Mouse (Mus musculus) embryonic facial prominence, embryonic 13.5 days (tissue): ENCODE measurements around the gene Adra1d. TPM values are rescaled to one million over a fixed set of nuclear protein-coding genes. Genes with fewer than 3 reads are reported as not detected.

Experiments used
- ATAC-seq: fragments of 200-750 bp; cut with Nextera tagmentation; 2 replicates; pipeline ENCODE4 v1.8.0; 2017; ENCODE audit warnings: low read depth; ENCODE audit not compliant: insufficient number of reproducible peaks, insufficient read depth, low FRiP score, low TSS enrichment
- H3K27ac ChIP-seq: fragments of 300-500 bp; sonication (generic); 2 replicates; pipeline ENCODE4 v1.5.1; 2015; ENCODE audit warnings: moderate library complexity, mild to moderate bottlenecking, inconsistent platforms
- H3K27me3 ChIP-seq: fragments of 300-500 bp; sonication (generic); 2 replicates; pipeline ENCODE4 v1.6.1; 2015; ENCODE audit warnings: mild to moderate bottlenecking, inconsistent platforms
- H3K36me3 ChIP-seq: fragments of 300-500 bp; sonication (generic); 2 replicates; pipeline ENCODE4 v1.6.1; 2015; ENCODE audit warnings: mild to moderate bottlenecking, inconsistent platforms
- H3K4me1 ChIP-seq: fragments of 300-500 bp; sonication (generic); 2 replicates; pipeline ENCODE4 v1.6.1; 2015; ENCODE audit warnings: inconsistent platforms
- H3K4me2 ChIP-seq: fragments of 300-500 bp; sonication (generic); 2 replicates; pipeline ENCODE4 v1.6.1; 2015; ENCODE audit warnings: moderate library complexity, mild to moderate bottlenecking, inconsistent platforms
- H3K4me3 ChIP-seq: fragments of 300-500 bp; sonication (generic); 2 replicates; pipeline ENCODE4 v1.5.1; 2015; ENCODE audit warnings: mild to moderate bottlenecking, inconsistent platforms
- H3K9ac ChIP-seq: fragments of 300-500 bp; sonication (generic); 2 replicates; pipeline ENCODE4 v1.6.1; 2015; ENCODE audit warnings: mild to moderate bottlenecking, inconsistent platforms
- H3K9me3 ChIP-seq: fragments of 300-500 bp; sonication (generic); 2 replicates; pipeline ENCODE4 v1.6.1; 2016; ENCODE audit warnings: inconsistent platforms
- WGBS: fragments of 180-500 bp; shearing (Covaris S2); methylation state at CpG from one replicate; pipeline ENCODE4 v1.1.7; 2015; ENCODE audit warnings: mixed read lengths; 5-methylcytosine and 5-hydroxymethylcytosine counted together
- polyA plus RNA-seq: library from polyadenylated mRNA; unstranded; fragments of >200 nt; fragmentation: Nextera tagmentation; extraction: Ambion mirVana; gene quantifications from 2 replicates; pipeline ENCODE4 v1.2.1, GENCODE M21; 2015

Gene Adra1d
- 0.51 and 0.58 TPM in 2 replicates for polyA plus RNA-seq

- Histone ChIP-seq H3K4me3 (peak within 1 kb of the TSS; percentile 56), H3K4me1 (peaks cover 21% of the 10 kb centered on the region), H3K27ac (no peak within 1 kb of the TSS), H3K4me2 (peak within 1 kb of the TSS; percentile 87), H3K27me3 (peaks cover 93% of the 10 kb centered on the region), H3K9me3 (no peaks in the 10 kb centered on the region), H3K36me3 (no peaks in the 10 kb centered on the region), H3K9ac (peak within 1 kb of the TSS; percentile 69)
- 1% methylated on average over 77 of the region's 82 CpGs for WGBS
- ATAC-seq: no peak
These were observed at the start of gene Adra1d for GRCm38 (mm10) chr2:131561891-131562585. Gene Adra1d (minus strand): TSS chr2:131562283.

- no peak overlapping the region for H3K9ac ChIP-seq
- H3K4me1 ChIP-seq: no peaks in the 10 kb centered on the region
- H3K27ac ChIP-seq: no peak overlapping the region
- H3K9me3 ChIP-seq: no peaks in the 10 kb centered on the region
- H3K36me3 ChIP-seq: no peaks in the 10 kb centered on the region
- H3K4me3 ChIP-seq: no peak overlapping the region
- WGBS: 46% methylated on average over 2 of the region's 2 CpGs
- H3K27me3 ChIP-seq: no peaks in the 10 kb centered on the region
- H3K4me2 ChIP-seq: no peak overlapping the region
- no peak for ATAC-seq
These were observed 39.8 kb upstream of the Adra1d start for GRCm38 (mm10) chr2:131601881-131602280.

GRCm38 (mm10) chr2:131594871-131595270 lies 32.8 kb upstream of the Adra1d start:
- no peaks in the 10 kb centered on the region for H3K27me3 ChIP-seq
- H3K4me2 ChIP-seq: no peak overlapping the region
- no peak overlapping the region for H3K4me3 ChIP-seq
- ATAC-seq: no peak
- no peak overlapping the region for H3K9ac ChIP-seq
- H3K36me3 ChIP-seq: no peaks in the 10 kb centered on the region
- no peaks in the 10 kb centered on the region for H3K9me3 ChIP-seq
- H3K4me1 ChIP-seq: no peaks in the 10 kb centered on the region
- WGBS: 79% methylated on average over 6 of the region's 6 CpGs
- H3K27ac ChIP-seq: no peak overlapping the region

- no peak for ATAC-seq
- H3K4me3 ChIP-seq: no peak overlapping the region
- 78% methylated on average over 2 of the region's 2 CpGs for WGBS
These were observed 25.4 kb upstream of the Adra1d start for GRCm38 (mm10) chr2:131587521-131587920.

GRCm38 (mm10) chr2:131581506-131581905 lies 19.4 kb upstream of the Adra1d start:
- Histone ChIP-seq H3K27me3 (no peaks in the 10 kb centered on the region), H3K27ac (no peak overlapping the region), H3K4me1 (no peaks in the 10 kb centered on the region), H3K4me3 (no peak overlapping the region), H3K36me3 (no peaks in the 10 kb centered on the region), H3K9ac (no peak overlapping the region), H3K9me3 (no peaks in the 10 kb centered on the region), H3K4me2 (no peak overlapping the region)
- ATAC-seq: no peak
- WGBS: 80% methylated on average over 2 of the region's 2 CpGs

More at GRCm38 (mm10) chr2:131587521-131587920, 25.4 kb upstream of the Adra1d start:
- H3K36me3 ChIP-seq: no peaks in the 10 kb centered on the region
- H3K4me1 ChIP-seq: no peaks in the 10 kb centered on the region
- H3K9me3 ChIP-seq: no peaks in the 10 kb centered on the region
- H3K4me2 ChIP-seq: no peak overlapping the region
- no peaks in the 10 kb centered on the region for H3K27me3 ChIP-seq
- no peak overlapping the region for H3K27ac ChIP-seq
- H3K9ac ChIP-seq: no peak overlapping the region

GRCm38 (mm10) chr2:131562586-131563122 lies 571 bp upstream of the Adra1d start:
- Histone ChIP-seq H3K27ac (no peak overlapping the region), H3K27me3 (peaks cover 87% of the 10 kb centered on the region), H3K9ac (peak overlapping the region; percentile 69), H3K9me3 (no peaks in the 10 kb centered on the region), H3K4me3 (peak overlapping the region; percentile 56), H3K36me3 (no peaks in the 10 kb centered on the region), H3K4me2 (peak overlapping the region; percentile 87), H3K4me1 (peaks cover 21% of the 10 kb centered on the region)
- WGBS: under 1% methylated on average over 30 of the region's 30 CpGs
- ATAC-seq: peak; percentile 43; the same call in 1 of the 2 replicates

GRCm38 (mm10) chr2:131561344-131561870 lies 676 bp downstream of the Adra1d start:
- H3K4me2 ChIP-seq: peak overlapping the region; percentile 87
- H3K27me3 ChIP-seq: peaks cover 96% of the 10 kb centered on the region
- no peak overlapping the region for H3K27ac ChIP-seq
- H3K9ac ChIP-seq: peak overlapping the region; percentile 69; the same call in 1 of the 2 replicates
- peaks cover 21% of the 10 kb centered on the region for H3K4me1 ChIP-seq
- WGBS: 4% methylated on average over 33 of the region's 33 CpGs
- H3K36me3 ChIP-seq: no peaks in the 10 kb centered on the region
- peak overlapping the region; percentile 56 for H3K4me3 ChIP-seq
- H3K9me3 ChIP-seq: no peaks in the 10 kb centered on the region
- ATAC-seq: no peak

- Histone ChIP-seq H3K36me3 (no peaks in the 10 kb centered on the region), H3K4me1 (peaks cover 21% of the 10 kb centered on the region), H3K27ac (no peak overlapping the region), H3K9ac (no peak overlapping the region), H3K4me2 (peak overlapping the region; percentile 87; the same call in 1 of the 2 replicates), H3K27me3 (peaks cover 95% of the 10 kb centered on the region), H3K9me3 (no peaks in the 10 kb centered on the region), H3K4me3 (peak overlapping the region; percentile 56; the same call in 1 of the 2 replicates)
- no peak for ATAC-seq
- WGBS: 47% methylated on average over 2 of the region's 2 CpGs
These were observed 1.7 kb downstream of the Adra1d start for GRCm38 (mm10) chr2:131560205-131560919.

GRCm38 (mm10) chr2:131557896-131558295 lies 4.2 kb downstream of the Adra1d start:
- peaks cover 18% of the 10 kb centered on the region for H3K4me1 ChIP-seq
- no peaks in the 10 kb centered on the region for H3K36me3 ChIP-seq
- no peak overlapping the region for H3K27ac ChIP-seq
- ATAC-seq: no peak
- H3K9me3 ChIP-seq: no peaks in the 10 kb centered on the region
- H3K27me3 ChIP-seq: peaks cover 97% of the 10 kb centered on the region
- no peak overlapping the region for H3K4me3 ChIP-seq
- H3K9ac ChIP-seq: no peak overlapping the region
- 75% methylated on average over 2 of the region's 2 CpGs for whole genome bisulfite sequencing
- no peak overlapping the region for H3K4me2 ChIP-seq

- H3K27me3 ChIP-seq: peaks cover 94% of the 10 kb centered on the region
- H3K4me1 ChIP-seq: no peaks in the 10 kb centered on the region
- ATAC-seq: no peak
- no peak overlapping the region for H3K27ac ChIP-seq
- H3K9ac ChIP-seq: no peak overlapping the region
- 31% methylated on average over 9 of the region's 9 CpGs for WGBS
- no peaks in the 10 kb centered on the region for H3K9me3 ChIP-seq
- H3K36me3 ChIP-seq: no peaks in the 10 kb centered on the region
- H3K4me3 ChIP-seq: no peak overlapping the region
- H3K4me2 ChIP-seq: no peak overlapping the region
These were observed 9.2 kb downstream of the Adra1d start for GRCm38 (mm10) chr2:131552736-131553400.
